In genomic region chr3:123765911-123766556, GRCm38 (mm10) we compare ENCODE assay signal across 24 mouse cellular contexts.
DNase-seq lines count a peak whose midpoint lies in the region; ATAC-seq lines count a peak whose summit lies in the region.
"Had no signal": no experiment of that assay in that cellular context is flagged by ENCODE, and none has a peak within 500 bp of the region (broad histone marks: within the 10 kb centered on the region; RNA-seq: fewer than 3 reads in every experiment).

No protein-coding gene starts in this region.

- no peaks in the 10 kb centered on the region for H3K4me1 ChIP-seq in hindbrain, embryonic 13.5 days (replicated peaks)
- no peaks in the 10 kb centered on the region for H3K4me1 ChIP-seq in hindbrain, embryonic 12.5 days
- no peaks in the 10 kb centered on the region for H3K4me1 ChIP-seq in midbrain, embryonic 12.5 days
- no peaks in the 10 kb centered on the region for H3K4me1 ChIP-seq in midbrain, embryonic 10.5 days
- peaks cover 6% of the 10 kb centered on the region; the same call in 1 of the 2 replicates for H3K4me1 ChIP-seq in midbrain, embryonic 16.5 days (ENCODE audit: control insufficient read depth, insufficient read depth, low read length)
- H3K4me1 ChIP-seq: embryonic facial prominence, embryonic 10.5 days; kidney, embryonic 15.5 days; limb, embryonic 13.5 days; liver, embryonic 12.5 days had no signal

- peak; percentile 4 for DNase-seq in adrenal gland, adult 8-10 months
- no peak for DNase-seq in adrenal gland, postnatal 25 days
- no peak for DNase-seq in midbrain, embryonic 10.5 days (ENCODE audit: low spot score)
- DNase-seq in cerebellum, postnatal 36 days = no peak
- DNase-seq: cerebellum, adult 9-11 months; gastrocnemius, postnatal 10 days; heart, postnatal 10 days; kidney, postnatal 4 days; lung, adult 18-20 months; right cerebral cortex, postnatal 14 days; thymus, adult 2 months; thymus, postnatal 4 days had no signal

- no peaks in the 10 kb centered on the region for H3K9me3 ChIP-seq in hindbrain, embryonic 13.5 days
- H3K9me3 ChIP-seq in hindbrain, embryonic 12.5 days (replicated peaks) = no peaks in the 10 kb centered on the region
- no peaks in the 10 kb centered on the region for H3K9me3 ChIP-seq in midbrain, embryonic 12.5 days
- no peaks in the 10 kb centered on the region for H3K9me3 ChIP-seq in midbrain, embryonic 10.5 days (replicated peaks)
- H3K9me3 ChIP-seq in midbrain, embryonic 16.5 days (replicated peaks; ENCODE audit: control insufficient read depth, low read length, poor library complexity, severe bottlenecking) = no peaks in the 10 kb centered on the region
- H3K9me3 ChIP-seq: embryonic facial prominence, embryonic 10.5 days; kidney, embryonic 15.5 days; limb, embryonic 13.5 days; liver, embryonic 12.5 days had no signal

- 72% methylated on average over 3 of the region's 3 CpGs for WGBS in hindbrain, embryonic 13.5 days
- WGBS in hindbrain, embryonic 12.5 days = 86% methylated on average over 3 of the region's 3 CpGs
- WGBS in midbrain, embryonic 12.5 days = 82% methylated on average over 3 of the region's 3 CpGs
- 88% methylated on average over 3 of the region's 3 CpGs for WGBS in midbrain, embryonic 10.5 days
- 58% methylated on average over 3 of the region's 3 CpGs for WGBS in midbrain, embryonic 16.5 days

- no peak overlapping the region for H3K4me3 ChIP-seq in hindbrain, embryonic 13.5 days
- H3K4me3 ChIP-seq in hindbrain, embryonic 12.5 days = no peak overlapping the region
- no peak overlapping the region for H3K4me3 ChIP-seq in midbrain, embryonic 12.5 days
- H3K4me3 ChIP-seq in midbrain, embryonic 10.5 days = no peak overlapping the region
- H3K4me3 ChIP-seq in midbrain, embryonic 16.5 days (ENCODE audit: low read depth, low read length) = no peak overlapping the region
- H3K4me3 ChIP-seq: embryonic facial prominence, embryonic 10.5 days; kidney, embryonic 15.5 days; limb, embryonic 13.5 days; liver, embryonic 12.5 days had no signal

- no peak overlapping the region for H3K27ac ChIP-seq in hindbrain, embryonic 13.5 days
- H3K27ac ChIP-seq in hindbrain, embryonic 12.5 days = no peak overlapping the region
- H3K27ac ChIP-seq in midbrain, embryonic 12.5 days (replicated peaks) = no peak overlapping the region
- H3K27ac ChIP-seq in midbrain, embryonic 10.5 days (replicated peaks) = no peak overlapping the region
- peak overlapping the region; percentile 64 for H3K27ac ChIP-seq in midbrain, embryonic 16.5 days (ENCODE audit: low read length)
- H3K27ac ChIP-seq: embryonic facial prominence, embryonic 10.5 days; kidney, embryonic 15.5 days; limb, embryonic 13.5 days; liver, embryonic 12.5 days; stomach, postnatal 0 days had no signal

- no peaks in the 10 kb centered on the region for H3K27me3 ChIP-seq in hindbrain, embryonic 13.5 days
- no peaks in the 10 kb centered on the region for H3K27me3 ChIP-seq in hindbrain, embryonic 12.5 days
- no peaks in the 10 kb centered on the region for H3K27me3 ChIP-seq in midbrain, embryonic 12.5 days
- no peaks in the 10 kb centered on the region for H3K27me3 ChIP-seq in midbrain, embryonic 10.5 days (ENCODE audit: low read depth, poor library complexity, severe bottlenecking)
- no peaks in the 10 kb centered on the region for H3K27me3 ChIP-seq in midbrain, embryonic 16.5 days (ENCODE audit: control insufficient read depth, insufficient read depth, low read depth, low read length)
- H3K27me3 ChIP-seq: kidney, embryonic 15.5 days; limb, embryonic 13.5 days; liver, embryonic 12.5 days had no signal

- H3K4me2 ChIP-seq in hindbrain, embryonic 13.5 days = no peak overlapping the region
- no peak overlapping the region for H3K4me2 ChIP-seq in hindbrain, embryonic 12.5 days (replicated peaks)
- H3K4me2 ChIP-seq in midbrain, embryonic 12.5 days (replicated peaks) = no peak overlapping the region
- H3K4me2 ChIP-seq in midbrain, embryonic 16.5 days (ENCODE audit: low read length) = no peak overlapping the region
- H3K4me2 ChIP-seq: heart, embryonic 11.5 days; kidney, embryonic 15.5 days; limb, embryonic 13.5 days; liver, embryonic 12.5 days had no signal

- no peak overlapping the region for H3K9ac ChIP-seq in hindbrain, embryonic 13.5 days
- H3K9ac ChIP-seq in hindbrain, embryonic 12.5 days = no peak overlapping the region
- H3K9ac ChIP-seq in midbrain, embryonic 12.5 days (replicated peaks) = no peak overlapping the region
- no peak overlapping the region for H3K9ac ChIP-seq in midbrain, embryonic 16.5 days (ENCODE audit: low read depth, low read length)
- H3K9ac ChIP-seq: kidney, embryonic 15.5 days; limb, embryonic 13.5 days; liver, embryonic 12.5 days had no signal

- ATAC-seq in hindbrain, embryonic 13.5 days (ENCODE audit: low FRiP score) = 0 out of 2 replicates have a peak, but pooled peaks have one; percentile 43
- ATAC-seq in hindbrain, embryonic 12.5 days (ENCODE audit: low FRiP score) = no peak
- ATAC-seq in midbrain, embryonic 12.5 days (ENCODE audit: low FRiP score, low read depth) = 0 out of 2 replicates have a peak, but pooled peaks have one; percentile 23
- no peak; the same call in 1 of the 2 replicates for ATAC-seq in midbrain, embryonic 16.5 days
- ATAC-seq: CD4-positive, CD25-positive, alpha-beta regulatory T cell, adult 4 months; intestine, postnatal 0 days; liver, embryonic 12.5 days had no signal

- H3K36me3 ChIP-seq in hindbrain, embryonic 13.5 days = no peaks in the 10 kb centered on the region
- H3K36me3 ChIP-seq in hindbrain, embryonic 12.5 days = no peaks in the 10 kb centered on the region
- H3K36me3 ChIP-seq in midbrain, embryonic 12.5 days = no peaks in the 10 kb centered on the region
- no peaks in the 10 kb centered on the region for H3K36me3 ChIP-seq in midbrain, embryonic 10.5 days
- H3K36me3 ChIP-seq in midbrain, embryonic 16.5 days (ENCODE audit: control insufficient read depth, insufficient read depth, low read length) = no peaks in the 10 kb centered on the region
- H3K36me3 ChIP-seq: embryonic facial prominence, embryonic 10.5 days; kidney, embryonic 15.5 days; limb, embryonic 13.5 days; liver, embryonic 12.5 days had no signal

Comparison
In these comparisons a context has a peak if more than half of its experiments do, and no peak if none do; other contexts are left out.
1. ATAC-seq: peak in hindbrain, embryonic 13.5 days (single experiment) and midbrain, embryonic 12.5 days (single experiment); none in hindbrain, embryonic 12.5 days (single experiment) and midbrain, embryonic 16.5 days (single experiment).